ENCODE assay signal across 28 mouse cellular contexts in genomic region chr7:75424121-75424520, GRCm38 (mm10).
"Had no signal": no experiment of that assay in that cellular context is flagged by ENCODE, and none has a peak within 500 bp of the region (broad histone marks: within the 10 kb centered on the region; RNA-seq: fewer than 3 reads in every experiment).

No protein-coding gene starts in this region.

- H3K36me3 ChIP-seq: heart, embryonic 10.5 days; heart, embryonic 12.5 days; hindbrain, embryonic 10.5 days; hindbrain, embryonic 12.5 days; intestine, embryonic 15.5 days; limb, embryonic 13.5 days; liver, embryonic 13.5 days; liver, embryonic 15.5 days had no signal

- H3K27me3 ChIP-seq: heart, embryonic 12.5 days; hindbrain, embryonic 12.5 days; intestine, embryonic 15.5 days; limb, embryonic 13.5 days; liver, embryonic 13.5 days; liver, embryonic 15.5 days had no signal

- H3K4me3 ChIP-seq: gastrocnemius, adult 2 months; heart, embryonic 10.5 days; heart, embryonic 12.5 days; hindbrain, embryonic 10.5 days; hindbrain, embryonic 12.5 days; intestine, embryonic 15.5 days; layer of hippocampus, adult 2 months; limb, embryonic 13.5 days; liver, embryonic 13.5 days; liver, embryonic 15.5 days had no signal

- DNase-seq: gastrocnemius, adult 2 months; gastrocnemius, postnatal 10 days; gastrocnemius, postnatal 25 days; heart, adult 18-20 months; heart, postnatal 10 days; heart, postnatal 4 days; kidney, adult 18-20 months; kidney, adult 8-10 months; kidney, postnatal 10 days; kidney, postnatal 25 days; kidney, postnatal 4 days; layer of hippocampus, adult 9-11 months; layer of hippocampus, postnatal 36 days; liver; liver, embryonic 13.5 days had no signal

- ATAC-seq: hindbrain, embryonic 16.5 days; inflammation-experienced regulatory T-cells, adult 6 months; intestine, embryonic 15.5 days; intestine, postnatal 0 days had no signal

- H3K9ac ChIP-seq: heart, embryonic 12.5 days; hindbrain, embryonic 12.5 days; hindbrain, embryonic 14.5 days; intestine, embryonic 15.5 days; limb, embryonic 13.5 days; liver, embryonic 13.5 days; liver, embryonic 15.5 days had no signal

- H3K9me3 ChIP-seq: heart, embryonic 10.5 days; hindbrain, embryonic 10.5 days; hindbrain, embryonic 12.5 days; intestine, embryonic 15.5 days; limb, embryonic 13.5 days; liver, embryonic 13.5 days; liver, embryonic 15.5 days had no signal

- H3K27ac ChIP-seq: gastrocnemius, adult 2 months; heart, embryonic 10.5 days; hindbrain, embryonic 10.5 days; hindbrain, embryonic 12.5 days; hindbrain, embryonic 14.5 days; intestine, embryonic 15.5 days; layer of hippocampus, adult 2 months; limb, embryonic 13.5 days; liver, embryonic 13.5 days; liver, embryonic 15.5 days had no signal

- H3K4me1 ChIP-seq: hindbrain, embryonic 10.5 days; hindbrain, embryonic 12.5 days; intestine, embryonic 15.5 days; liver, embryonic 13.5 days; liver, embryonic 15.5 days had no signal

- H3K4me2 ChIP-seq: heart, embryonic 12.5 days; hindbrain, embryonic 12.5 days; hindbrain, embryonic 14.5 days; intestine, embryonic 15.5 days; limb, embryonic 13.5 days; liver, embryonic 11.5 days; liver, embryonic 13.5 days; liver, embryonic 15.5 days had no signal
